Mouse (Mus musculus) heart, postnatal 0 days (tissue): ENCODE measurements around the gene Kcnab3.

Experiments
- CTCF ChIP-seq: IDR thresholded peaks from 2 replicates; pipeline ENCODE4 v1.5.1; 2016; ENCODE audit warnings: antibody characterized with exemption, control low read depth, low read depth
- EP300 ChIP-seq: IDR thresholded peaks from 2 replicates; pipeline ENCODE4 v1.6.1; 2016; ENCODE audit warnings: antibody characterized with exemption, low read depth

GRCm38 (mm10) chr11:69326408-69327156, 524 bp downstream of the Kcnab3 start:
- TF ChIP-seq CTCF (no peak), EP300 (no peak)
